Mouse (Mus musculus): ENCODE measurements around the gene Mecr.

DNA sequence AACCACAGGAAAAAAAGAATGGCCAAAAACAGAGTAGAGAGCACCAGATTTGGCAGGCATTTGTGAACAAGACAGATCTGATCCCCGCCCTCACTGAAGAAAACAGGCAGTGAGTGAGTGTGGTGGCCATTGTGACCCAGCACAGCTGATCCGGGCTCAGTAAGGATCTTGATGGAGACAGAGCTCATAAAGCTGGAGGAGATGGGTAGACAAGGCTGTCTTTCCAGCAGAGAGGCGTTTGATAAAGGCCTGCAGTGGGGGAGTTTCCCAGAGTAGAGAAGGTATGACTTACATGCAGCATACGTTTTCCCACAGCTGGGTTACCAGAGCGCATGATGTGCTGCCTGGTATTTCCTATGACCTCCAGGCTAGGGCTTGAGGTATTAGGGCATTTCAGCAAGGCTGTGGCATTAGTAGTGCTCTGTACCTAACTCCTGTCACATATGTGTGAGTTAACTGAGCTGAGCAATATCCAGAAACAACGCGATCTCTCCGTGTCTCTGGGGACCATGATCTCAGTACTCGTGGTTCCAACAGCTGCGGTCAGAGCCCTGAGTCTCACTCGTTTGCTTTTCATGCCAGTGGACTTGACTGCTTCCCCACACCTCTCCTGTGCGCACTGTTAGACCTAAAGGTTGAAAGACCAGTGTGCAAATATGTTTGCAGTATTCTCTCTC, 55.4 kb downstream of the Mecr start:
- TF ChIP-seq USF1 (IDR thresholded peaks at IDR 0.05; ENCODE audit: low read depth) (no peak), POLR2A (IDR thresholded peaks at IDR 0.05; ENCODE audit: insufficient read length, low read depth) (no peak), TCF3 (IDR thresholded peaks at IDR 0.05; ENCODE audit: insufficient read length, low read depth) (no peak), POLR2AphosphoS2 (IDR thresholded peaks at IDR 0.05; ENCODE audit: insufficient read length, low read depth) (no peak), MYOG (IDR thresholded peaks at IDR 0.05; ENCODE audit: control insufficient read depth in 1 of 3, insufficient read depth in 1 of 3, insufficient read length in 2 of 3, low read depth in 2 of 3) (no peak), E2F4 (IDR thresholded peaks at IDR 0.05; ENCODE audit: insufficient read depth) (no peak), SRF (IDR thresholded peaks at IDR 0.05; ENCODE audit: control insufficient read depth, insufficient read length, low read depth) (no peak), MAX (IDR thresholded peaks at IDR 0.05; ENCODE audit: low read depth) (no peak), MYOD1 (IDR thresholded peaks at IDR 0.05; ENCODE audit: control insufficient read depth in 1 of 3, insufficient read length in 2 of 3, low read depth in 2 of 3) (no peak)
